Mouse (Mus musculus) MEL (cell line): ENCODE data around the gene Dus2. TPM values are rescaled to one million over a fixed set of nuclear protein-coding genes. Genes with fewer than 3 reads are reported as not detected.
A peak's percentile ranks its signal among the peaks of the same experiment; 100 is the strongest.

ENCODE experiments used
- DNase-seq: peaks from one replicate; pipeline ENCODE4 v3.0.0; 2011; ENCODE audit warnings: low read depth, low spot score
- H3K27ac ChIP-seq: 2 replicates; pipeline ENCODE4 v1.5.1; 2012; ENCODE audit warnings: low read depth, mild to moderate bottlenecking, control low read depth, low read length, moderate library complexity; ENCODE audit not compliant: control insufficient read depth
- H3K27me3 ChIP-seq, 2 experiments: fragments of 150-350 bp in 1 of 2; sonication (generic) in 1 of 2; 2 replicates each; pipeline ENCODE4 v1.6.1; 2012; ENCODE audit warnings: low read length in 2 of 2, mild to moderate bottlenecking in 2 of 2, improper control_type of control experiment in 1 of 2, moderate library complexity in 1 of 2; ENCODE audit not compliant: insufficient read depth in 2 of 2, control insufficient read depth in 1 of 2
- H3K36me3 ChIP-seq, 2 experiments: 2 replicates each; pipeline ENCODE4 v1.6.1; 2012 to 2014; ENCODE audit warnings: low read length in 2 of 2, improper control_type of control experiment in 1 of 2, inconsistent platforms in 1 of 2, mild to moderate bottlenecking in 1 of 2; ENCODE audit not compliant: insufficient read depth in 2 of 2, control insufficient read depth in 1 of 2
- H3K4me1 ChIP-seq, 2 experiments: fragments of 150-350 bp in 1 of 2; sonication (generic) in 1 of 2; 2 replicates each; pipeline ENCODE4 v1.6.1; 2012; ENCODE audit warnings: low read length in 2 of 2, improper control_type of control experiment in 1 of 2, mild to moderate bottlenecking in 1 of 2; ENCODE audit not compliant: insufficient read depth in 2 of 2, control insufficient read depth in 1 of 2
- H3K4me3 ChIP-seq, 2 experiments: fragments of 150-350 bp in 1 of 2; sonication (generic) in 1 of 2; 2 replicates each; pipeline ENCODE4 v1.5.1; 2012; ENCODE audit warnings: low read depth in 2 of 2, low read length in 2 of 2, mild to moderate bottlenecking in 2 of 2, moderate library complexity in 2 of 2, control low read depth in 1 of 2, improper control_type of control experiment in 1 of 2; ENCODE audit not compliant: control insufficient read depth in 1 of 2, insufficient read depth in 1 of 2
- H3K79me2 ChIP-seq: 2 replicates; pipeline ENCODE4 v1.6.1; 2012; ENCODE audit warnings: mild to moderate bottlenecking, low read length, moderate library complexity; ENCODE audit not compliant: control insufficient read depth, poor library complexity, insufficient read depth
- H3K9ac ChIP-seq: 2 replicates; pipeline ENCODE4 v1.6.1; 2012; ENCODE audit warnings: low read depth, mild to moderate bottlenecking, control low read depth, low read length, moderate library complexity; ENCODE audit not compliant: control insufficient read depth, poor library complexity, severe bottlenecking
- H3K9me3 ChIP-seq: fragments of 150-350 bp; sonication (generic); replicated peaks from 2 replicates; pipeline ENCODE4 v1.6.1; 2012; ENCODE audit warnings: mild to moderate bottlenecking, low read length, improper control_type of control experiment, moderate library complexity; ENCODE audit not compliant: insufficient read depth
- CTCF ChIP-seq, 3 experiments: IDR thresholded peaks in 2 of 3; conservative IDR thresholded peaks in 1 of 3; 2 replicates each; pipeline ENCODE4 v1.5.1; 2011 to 2012; ENCODE audit warnings: low read length in 3 of 3, low read depth in 2 of 3, mild to moderate bottlenecking in 2 of 3, improper control_type of control experiment in 1 of 3, inconsistent platforms in 1 of 3, mixed read lengths in 1 of 3, moderate library complexity in 1 of 3; ENCODE audit not compliant: control insufficient read depth in 1 of 3, insufficient read depth in 1 of 3, poor library complexity in 1 of 3, severe bottlenecking in 1 of 3
- E2F4 ChIP-seq: IDR thresholded peaks from 2 replicates; pipeline ENCODE4 v1.6.1; 2011; ENCODE audit warnings: low read depth, low read length, improper control_type of control experiment, borderline replicate concordance
- JUND ChIP-seq: IDR thresholded peaks from 2 replicates; pipeline ENCODE4 v1.6.1; 2011; ENCODE audit warnings: low read depth, mild to moderate bottlenecking, improper control_type of control experiment, low read length
- MAFK ChIP-seq: IDR thresholded peaks from 2 replicates; pipeline ENCODE4 v1.6.1; 2011; ENCODE audit warnings: low read depth, mild to moderate bottlenecking, low read length, improper control_type of control experiment, borderline replicate concordance
- MEF2A ChIP-seq: IDR thresholded peaks from 2 replicates; pipeline ENCODE4 v1.6.1; 2014; ENCODE audit warnings: low read depth, mild to moderate bottlenecking, inconsistent platforms, low read length, improper control_type of control experiment; ENCODE audit not compliant: poor library complexity, insufficient replicate concordance, severe bottlenecking; ENCODE audit errors: extremely low read depth
- MYC ChIP-seq: IDR thresholded peaks from 2 replicates; pipeline ENCODE4 v1.6.1; 2011; ENCODE audit warnings: low read depth, mild to moderate bottlenecking, low read length, improper control_type of control experiment, moderate library complexity
- NELFE ChIP-seq: IDR thresholded peaks from 2 replicates; pipeline ENCODE4 v1.6.1; 2011; ENCODE audit warnings: low read depth, low read length, improper control_type of control experiment
- NRF1 ChIP-seq: IDR thresholded peaks from 2 replicates; pipeline ENCODE4 v1.6.1; 2014; ENCODE audit warnings: low read depth, mild to moderate bottlenecking, inconsistent platforms, low read length, improper control_type of control experiment, moderate library complexity; ENCODE audit not compliant: poor library complexity, insufficient read depth, severe bottlenecking
- POLR2A ChIP-seq, 2 experiments: IDR thresholded peaks; 2 replicates each; pipeline ENCODE4 v1.6.1; 2011 to 2012; ENCODE audit warnings: low read length in 2 of 2, mild to moderate bottlenecking in 2 of 2, control low read depth in 1 of 2, improper control_type of control experiment in 1 of 2, low read depth in 1 of 2, moderate library complexity in 1 of 2; ENCODE audit not compliant: control insufficient read depth in 1 of 2, insufficient read depth in 1 of 2, poor library complexity in 1 of 2
- RAD21 ChIP-seq: IDR thresholded peaks from 2 replicates; pipeline ENCODE4 v1.6.1; 2011; ENCODE audit warnings: mild to moderate bottlenecking, low read depth, low read length, improper control_type of control experiment
- SIN3A ChIP-seq: IDR thresholded peaks from 2 replicates; pipeline ENCODE4 v1.6.1; 2012; ENCODE audit warnings: low read length, improper control_type of control experiment, inconsistent platforms
- SMC3 ChIP-seq: IDR thresholded peaks from 2 replicates; pipeline ENCODE4 v1.6.1; 2011; ENCODE audit warnings: low read depth, low read length, improper control_type of control experiment
- TCF12 ChIP-seq: IDR thresholded peaks from 2 replicates; pipeline ENCODE4 v1.6.1; 2014; ENCODE audit warnings: low read depth, mild to moderate bottlenecking, inconsistent platforms, low read length, improper control_type of control experiment, moderate library complexity
- UBTF ChIP-seq: IDR thresholded peaks from 2 replicates; pipeline ENCODE4 v1.6.1; 2012; ENCODE audit warnings: low read depth, mild to moderate bottlenecking, inconsistent platforms, low read length, improper control_type of control experiment, moderate library complexity, borderline replicate concordance; ENCODE audit not compliant: insufficient read depth
- USF1 ChIP-seq: IDR thresholded peaks from 2 replicates; pipeline ENCODE4 v1.6.1; 2014; ENCODE audit warnings: low read depth, mild to moderate bottlenecking, inconsistent platforms, low read length, improper control_type of control experiment, moderate library complexity
- ZKSCAN1 ChIP-seq: IDR thresholded peaks from 2 replicates; pipeline ENCODE4 v1.6.1; 2012; ENCODE audit warnings: low read depth, mild to moderate bottlenecking, inconsistent platforms, low read length, improper control_type of control experiment, moderate library complexity
- ZMIZ1 ChIP-seq: IDR thresholded peaks from 2 replicates; pipeline ENCODE4 v1.6.1; 2012; ENCODE audit warnings: low read depth, mild to moderate bottlenecking, inconsistent platforms, low read length, improper control_type of control experiment, moderate library complexity
- ZNF384 ChIP-seq: IDR thresholded peaks from 2 replicates; pipeline ENCODE4 v1.6.1; 2012; ENCODE audit warnings: low read depth, mild to moderate bottlenecking, inconsistent platforms, low read length, improper control_type of control experiment
- polyA plus RNA-seq, 2 experiments: library from polyadenylated mRNA; stranded (reverse) in 1 of 2; unstranded in 1 of 2; fragments of >175 nt in 1 of 2; fragments of >200 nt in 1 of 2; gene quantifications; 2 replicates each; pipeline versions ENCODE4 v1.2.1 to v1.2.4; 2012; ENCODE audit warnings: low replicate concordance in 2 of 2, low read depth in 1 of 2; ENCODE audit not compliant: insufficient read length in 2 of 2, insufficient read depth in 1 of 2, missing spikeins in 1 of 2
- total RNA-seq: library from RNA; depleted of rRNA; stranded (reverse); fragments of 300-350 nt; gene quantifications from 2 replicates; pipeline ENCODE4 v1.2.3, GENCODE M21; 2012

Gene Dus2
- total and polyA plus RNA-seq, 3 experiments: 9.2 to 11.9 TPM; not detected in 1

GRCm38 (mm10) chr8:105992499-105992898 lies 1.4 kb downstream of the Dus2 start:
- H3K4me1 ChIP-seq: peaks cover 2 to 11% of the 10 kb centered on the region in 2 experiments; a peak in 3 of 4 replicates
- no peaks in the 10 kb centered on the region for H3K9me3 ChIP-seq
- no peaks in the 10 kb centered on the region for H3K27me3 ChIP-seq
- no peak overlapping the region for H3K4me3 ChIP-seq
- TF ChIP-seq ZMIZ1 (no peak), ZNF384 (peak; percentile 86)
- DNase-seq: no peak
- no peak overlapping the region for H3K9ac ChIP-seq
- H3K27ac ChIP-seq: no peak overlapping the region
- no peaks in the 10 kb centered on the region for H3K36me3 ChIP-seq
- no peaks in the 10 kb centered on the region for H3K79me2 ChIP-seq

- Histone ChIP-seq H3K27ac (no peak overlapping the region), H3K9ac (no peak overlapping the region), H3K27me3 (no peaks in the 10 kb centered on the region), H3K4me1 (peaks cover 2 to 13% of the 10 kb centered on the region in 2 experiments; a peak in 3 of 4 replicates), H3K4me3 (no peak overlapping the region), H3K79me2 (no peaks in the 10 kb centered on the region), H3K36me3 (no peaks in the 10 kb centered on the region), H3K9me3 (no peaks in the 10 kb centered on the region)
- no peak for DNase-seq
- TF ChIP-seq JUND (no peak), RAD21 (no peak), CTCF (IDR thresholded peaks at IDR 0.05 in 2 of 3, conservative IDR thresholded peaks at IDR 0.05 in 1 of 3; ENCODE audit: control insufficient read depth in 1 of 3, insufficient read depth in 1 of 3, low read depth in 2 of 3, low read length in 3 of 3, poor library complexity in 1 of 3, severe bottlenecking in 1 of 3) (no peak), USF1 (no peak)
Observed at GRCm38 (mm10) chr8:105993226-105993625, 2.1 kb downstream of the Dus2 start.

GRCm38 (mm10) chr8:105996359-105996758 lies 5.2 kb downstream of the Dus2 start:
- Histone ChIP-seq H3K9ac (peak overlapping the region; percentile 18), H3K4me1 (peaks cover 2 to 13% of the 10 kb centered on the region in 2 experiments; a peak in 3 of 4 replicates), H3K79me2 (no peaks in the 10 kb centered on the region)
- TF ChIP-seq SIN3A: 0 out of 2 replicates have a peak, but pooled peaks have one; percentile 12
- TF ChIP-seq MAFK: no peak
- TF ChIP-seq POLR2A (IDR thresholded peaks at IDR 0.05; ENCODE audit: control insufficient read depth in 1 of 2, insufficient read depth in 1 of 2, low read depth in 1 of 2, low read length in 2 of 2, poor library complexity in 1 of 2): peak in 1 of 2 experiments; percentile 37; a peak in 1 of 4 replicates
- TF ChIP-seq, all 39 proteins: peak for 2
- H3K4me3 ChIP-seq: peak overlapping the region; percentile 4 to 18; a peak in 1 of 4 replicates
- no peak overlapping the region for H3K27ac ChIP-seq
- H3K36me3 ChIP-seq: no peaks in the 10 kb centered on the region
- no peaks in the 10 kb centered on the region for H3K27me3 ChIP-seq
- peak; percentile 82 for DNase-seq
- no peaks in the 10 kb centered on the region for H3K9me3 ChIP-seq

- Histone ChIP-seq H3K27me3 (no peaks in the 10 kb centered on the region), H3K9ac (no peak overlapping the region), H3K4me3 (no peak overlapping the region), H3K27ac (no peak overlapping the region), H3K4me1 (peaks cover 2 to 13% of the 10 kb centered on the region in 2 experiments; a peak in 3 of 4 replicates), H3K9me3 (no peaks in the 10 kb centered on the region), H3K79me2 (no peaks in the 10 kb centered on the region), H3K36me3 (no peaks in the 10 kb centered on the region)
- TF ChIP-seq TCF12 (no peak), ZKSCAN1 (no peak), E2F4 (no peak), SMC3 (no peak), ZMIZ1 (no peak), UBTF (no peak), MYC (no peak), SIN3A (no peak), MEF2A (no peak), NRF1 (no peak), CTCF (IDR thresholded peaks at IDR 0.05 in 2 of 3, conservative IDR thresholded peaks at IDR 0.05 in 1 of 3; ENCODE audit: control insufficient read depth in 1 of 3, insufficient read depth in 1 of 3, low read depth in 2 of 3, low read length in 3 of 3, poor library complexity in 1 of 3, severe bottlenecking in 1 of 3) (no peak), NELFE (no peak), RAD21 (no peak), USF1 (no peak)
- no peak for DNase-seq
Observed at GRCm38 (mm10) chr8:105998971-105999370, 7.8 kb downstream of the Dus2 start.
